Mouse (Mus musculus) liver, adult (tissue): ENCODE data around the gene Myh7b.

ENCODE experiments used
- GATA4 ChIP-seq: IDR thresholded peaks from 2 replicates; pipeline ENCODE4 v1.6.1; 2014; ENCODE audit warnings: mild to moderate bottlenecking, low read length; ENCODE audit not compliant: insufficient replicate concordance

The Myh7b gene

GRCm38 (mm10) chr2:155683821-155684220, 72.8 kb downstream of the Myh7b start:
- TF ChIP-seq GATA4 = no peak
